Mouse (Mus musculus): ENCODE data around the gene Hs1bp3. TPM values are rescaled to one million over a fixed set of nuclear protein-coding genes. Genes with fewer than 3 reads are reported as not detected.
A peak's percentile ranks its signal among the peaks of the same experiment; 100 is the strongest.

Gene Hs1bp3
- polyA plus RNA-seq, 1 experiment from 2014 or later, result 11.5 TPM

DNA sequence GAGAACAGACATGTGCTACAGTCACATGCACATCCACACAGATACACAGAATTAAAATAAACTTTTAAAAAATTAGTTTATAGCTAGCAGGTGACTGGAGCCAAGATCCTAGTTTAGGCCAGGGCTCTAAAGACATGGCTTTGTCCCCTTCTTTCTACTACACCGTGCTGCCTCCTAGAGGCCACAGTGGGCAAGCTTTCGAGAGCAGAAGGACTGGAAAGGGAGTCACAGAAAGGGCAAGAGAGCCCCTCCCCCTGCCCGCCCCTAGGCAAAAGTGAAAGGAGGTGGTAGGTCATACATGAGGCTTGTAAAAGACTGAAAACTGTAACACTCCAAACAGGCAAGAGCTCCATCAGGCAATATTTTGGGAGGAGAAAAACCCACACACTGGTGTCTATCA, 25.3 kb upstream of the Hs1bp3 start:
- 0 out of 2 replicates have a peak, but pooled peaks cover 2% of the 10 kb centered on the region for H3K36me3 ChIP-seq (ENCODE audit: insufficient read depth)
- H3K4me1 ChIP-seq (ENCODE audit: insufficient read depth), result no peaks in the 10 kb centered on the region
- no peak overlapping the region for H3K4me3 ChIP-seq (ENCODE audit: low read depth, low read length)
- H3K9ac ChIP-seq, result no peak overlapping the region
- H3K9me3 ChIP-seq (ENCODE audit: low read depth, low read length), result no peaks in the 10 kb centered on the region
- peak; percentile 33 for TF ChIP-seq CTCF (IDR thresholded peaks at IDR 0.05; ENCODE audit: low read depth)
- WGBS, result 51% methylated on average over 3 of the region's 3 CpGs
- no peak overlapping the region for H3K4me2 ChIP-seq
- no peak for ATAC-seq (ENCODE audit: insufficient read depth)
- peak; percentile 25 for DNase-seq
- no peak overlapping the region for H3K27ac ChIP-seq (ENCODE audit: low read depth)
- no peaks in the 10 kb centered on the region for H3K27me3 ChIP-seq (ENCODE audit: insufficient read depth, low read length)

DNA sequence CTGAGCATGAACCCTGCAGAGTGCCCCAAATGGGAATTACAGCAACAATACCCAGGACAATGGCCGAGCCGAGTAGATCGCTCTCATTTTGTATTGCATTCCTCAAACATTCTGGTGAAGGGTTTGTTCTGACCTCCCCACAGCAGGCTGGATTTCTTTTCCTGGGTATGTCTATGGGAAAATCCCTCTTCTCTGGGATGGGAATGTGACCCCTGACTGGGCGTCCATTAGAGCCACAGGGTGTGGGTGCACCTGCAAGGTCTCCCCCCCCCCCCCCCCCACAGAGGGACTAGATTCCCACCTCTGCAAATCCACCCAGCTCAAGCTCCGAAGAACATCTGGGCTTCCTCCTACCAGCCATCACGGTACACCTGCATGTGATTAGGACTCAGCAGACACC, 24.1 kb upstream of the Hs1bp3 start:
- 0 out of 2 replicates have a peak, but pooled peaks cover 2% of the 10 kb centered on the region for H3K36me3 ChIP-seq (ENCODE audit: insufficient read depth)
- no peak for ATAC-seq (ENCODE audit: insufficient read depth)
- H3K4me3 ChIP-seq (ENCODE audit: low read depth, low read length), result no peak overlapping the region
- no peak for DNase-seq
- H3K4me2 ChIP-seq, result no peak overlapping the region
- 79% methylated on average over 6 of the region's 6 CpGs for WGBS
- H3K27ac ChIP-seq (ENCODE audit: low read depth), result no peak overlapping the region
- no peak for TF ChIP-seq CTCF (IDR thresholded peaks at IDR 0.05; ENCODE audit: low read depth)
- H3K27me3 ChIP-seq (ENCODE audit: insufficient read depth, low read length), result no peaks in the 10 kb centered on the region
- H3K9ac ChIP-seq, result no peak overlapping the region
- H3K4me1 ChIP-seq (ENCODE audit: insufficient read depth), result no peaks in the 10 kb centered on the region
- H3K9me3 ChIP-seq (ENCODE audit: low read depth, low read length), result no peaks in the 10 kb centered on the region

DNA sequence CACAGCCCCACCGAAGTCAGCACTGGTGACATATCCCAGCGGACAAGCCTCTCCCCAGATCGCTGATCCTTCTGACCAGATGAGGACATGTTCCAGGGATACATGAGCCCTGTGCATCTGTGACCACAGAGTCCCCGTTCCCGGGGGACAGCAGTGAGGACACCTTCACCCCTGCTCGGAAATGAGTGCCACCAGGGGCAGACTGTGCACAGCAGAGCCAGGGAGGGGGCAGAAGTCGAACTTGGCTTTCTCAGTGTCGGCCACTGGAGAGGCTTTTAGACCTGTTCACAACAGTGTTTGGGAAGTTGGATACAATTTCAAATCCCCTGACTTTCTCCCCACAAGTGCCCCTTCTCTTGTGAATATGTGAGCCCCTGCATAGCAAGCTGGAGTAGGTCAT, 23.7 kb upstream of the Hs1bp3 start:
- Histone ChIP-seq H3K4me2 (no peak overlapping the region), H3K4me1 (ENCODE audit: insufficient read depth) (no peaks in the 10 kb centered on the region), H3K27me3 (ENCODE audit: insufficient read depth, low read length) (no peaks in the 10 kb centered on the region), H3K9me3 (ENCODE audit: low read depth, low read length) (no peaks in the 10 kb centered on the region), H3K36me3 (ENCODE audit: insufficient read depth) (0 out of 2 replicates have a peak, but pooled peaks cover 2% of the 10 kb centered on the region), H3K9ac (no peak overlapping the region), H3K27ac (ENCODE audit: low read depth) (no peak overlapping the region), H3K4me3 (ENCODE audit: low read depth, low read length) (no peak overlapping the region)
- WGBS, result 86% methylated on average over 8 of the region's 8 CpGs
- ATAC-seq (ENCODE audit: insufficient read depth) (no peak), DNase-seq (no peak)
- no peak for TF ChIP-seq CTCF (IDR thresholded peaks at IDR 0.05; ENCODE audit: low read depth)

DNA sequence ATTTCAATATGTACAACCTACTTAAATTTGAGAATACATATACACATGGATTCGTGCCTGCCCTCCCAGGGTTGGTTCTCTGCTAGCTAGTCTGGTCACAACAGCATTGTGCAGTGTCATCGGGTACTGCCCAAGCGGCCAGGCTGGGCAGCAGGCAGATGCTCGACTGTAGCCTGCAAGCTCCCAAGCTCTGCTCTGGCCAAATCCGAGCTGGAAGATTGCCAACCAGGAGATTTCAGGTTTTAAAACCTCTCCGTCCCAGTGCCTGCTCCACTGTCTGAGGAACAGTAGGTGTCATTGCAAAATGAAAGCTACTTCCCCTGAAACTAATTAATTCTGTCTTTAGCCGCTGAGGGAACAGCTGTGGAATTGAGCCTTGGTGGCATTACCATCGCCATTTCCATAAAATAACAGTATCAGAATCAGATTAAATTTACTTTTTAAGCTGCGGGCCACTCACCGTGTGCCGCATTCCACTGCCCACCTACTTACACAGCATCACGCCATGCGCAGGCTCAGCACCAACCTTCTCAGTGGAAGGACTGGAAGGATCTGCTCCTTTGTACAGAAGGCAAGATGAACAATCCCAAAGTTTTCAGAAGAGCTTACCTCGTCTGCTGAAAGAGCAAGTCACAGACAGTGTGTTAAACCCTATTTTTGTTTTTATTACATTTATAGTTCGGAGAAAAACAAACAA, 21.9 kb upstream of the Hs1bp3 start:
- Histone ChIP-seq H3K27me3 (ENCODE audit: insufficient read depth, low read length) (peaks cover 8% of the 10 kb centered on the region; the same call in 1 of the 2 replicates), H3K4me2 (no peak overlapping the region), H3K9ac (no peak overlapping the region), H3K4me1 (ENCODE audit: insufficient read depth) (no peaks in the 10 kb centered on the region), H3K4me3 (ENCODE audit: low read depth, low read length) (no peak overlapping the region), H3K27ac (ENCODE audit: low read depth) (no peak overlapping the region), H3K9me3 (ENCODE audit: low read depth, low read length) (no peaks in the 10 kb centered on the region), H3K36me3 (ENCODE audit: insufficient read depth) (no peaks in the 10 kb centered on the region)
- no peak for ATAC-seq (ENCODE audit: insufficient read depth)
- TF ChIP-seq CTCF (IDR thresholded peaks at IDR 0.05; ENCODE audit: low read depth), result no peak
- WGBS, result 63% methylated on average over 15 of the region's 15 CpGs
- DNase-seq, result peak; percentile 21

DNA sequence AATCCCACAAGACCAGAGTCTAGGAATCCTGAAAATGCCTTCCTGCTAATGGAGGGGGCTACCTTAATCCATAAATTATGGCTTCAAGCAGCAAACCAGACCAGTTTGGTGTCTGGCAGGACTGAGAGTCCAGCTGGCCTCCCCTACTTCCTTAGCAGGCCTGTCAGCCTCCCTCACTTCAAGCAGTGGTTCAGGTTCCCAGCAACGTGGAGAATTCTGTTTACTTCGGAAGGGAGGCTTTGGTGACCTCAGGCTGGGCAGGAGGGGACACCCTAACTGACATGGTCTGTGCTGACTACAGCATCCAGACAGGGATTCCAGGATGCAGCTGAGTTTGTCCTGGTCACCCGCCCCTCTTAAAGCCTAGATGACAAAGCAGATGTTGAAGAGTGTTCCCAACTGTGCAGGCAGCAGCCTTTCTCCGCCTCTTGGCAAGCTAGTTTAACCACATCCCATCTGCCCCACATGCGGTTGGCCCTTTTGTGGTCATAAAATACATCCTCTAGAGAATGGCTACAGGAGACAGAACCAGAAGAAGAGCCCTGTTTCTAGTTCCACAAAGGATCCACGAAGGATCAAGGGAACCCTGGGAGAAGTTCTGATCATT, 17.8 kb upstream of the Hs1bp3 start:
- DNase-seq (peak; percentile 86), ATAC-seq (ENCODE audit: insufficient read depth) (peak; percentile 88)
- H3K36me3 ChIP-seq (ENCODE audit: insufficient read depth), result no peaks in the 10 kb centered on the region
- H3K27ac ChIP-seq (ENCODE audit: low read depth), result no peak overlapping the region
- 27% methylated on average over 6 of the region's 6 CpGs for WGBS
- no peak overlapping the region for H3K4me3 ChIP-seq (ENCODE audit: low read depth, low read length)
- TF ChIP-seq CTCF (IDR thresholded peaks at IDR 0.05; ENCODE audit: low read depth), result no peak
- no peak overlapping the region for H3K4me2 ChIP-seq
- H3K9ac ChIP-seq, result no peak overlapping the region
- no peaks in the 10 kb centered on the region for H3K9me3 ChIP-seq (ENCODE audit: low read depth, low read length)
- peaks cover 48% of the 10 kb centered on the region for H3K27me3 ChIP-seq (ENCODE audit: insufficient read depth, low read length)
- H3K4me1 ChIP-seq (ENCODE audit: insufficient read depth), result no peaks in the 10 kb centered on the region; the same call in 1 of the 2 replicates

DNA sequence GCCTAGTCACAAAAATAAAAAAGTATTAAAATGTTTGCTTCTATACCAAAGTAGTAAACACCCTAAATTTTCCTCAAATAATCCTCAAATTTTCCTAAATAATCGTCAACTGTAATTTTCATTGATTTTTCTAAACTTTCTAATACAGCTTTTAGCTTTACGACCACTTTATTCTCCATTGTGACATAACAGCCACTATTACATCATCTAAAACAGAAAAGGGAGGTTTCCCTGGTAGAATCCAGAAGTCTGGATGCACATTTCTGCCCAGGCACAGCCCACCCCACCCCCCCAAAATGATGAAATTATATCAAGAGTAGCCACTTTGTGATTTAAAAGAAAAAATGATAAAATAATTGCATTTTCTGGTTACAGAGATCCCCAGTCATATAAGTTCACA, 17.1 kb upstream of the Hs1bp3 start:
- Histone ChIP-seq H3K4me2 (no peak overlapping the region), H3K36me3 (ENCODE audit: insufficient read depth) (no peaks in the 10 kb centered on the region), H3K4me3 (ENCODE audit: low read depth, low read length) (no peak overlapping the region), H3K27ac (ENCODE audit: low read depth) (no peak overlapping the region), H3K9ac (no peak overlapping the region), H3K4me1 (ENCODE audit: insufficient read depth) (no peaks in the 10 kb centered on the region; the same call in 1 of the 2 replicates), H3K27me3 (ENCODE audit: insufficient read depth, low read length) (peaks cover 55% of the 10 kb centered on the region), H3K9me3 (ENCODE audit: low read depth, low read length) (no peaks in the 10 kb centered on the region)
- ATAC-seq (ENCODE audit: insufficient read depth) (no peak), DNase-seq (no peak)
- 79% methylated on average over 2 of the region's 2 CpGs for WGBS
- no peak for TF ChIP-seq CTCF (IDR thresholded peaks at IDR 0.05; ENCODE audit: low read depth)

DNA sequence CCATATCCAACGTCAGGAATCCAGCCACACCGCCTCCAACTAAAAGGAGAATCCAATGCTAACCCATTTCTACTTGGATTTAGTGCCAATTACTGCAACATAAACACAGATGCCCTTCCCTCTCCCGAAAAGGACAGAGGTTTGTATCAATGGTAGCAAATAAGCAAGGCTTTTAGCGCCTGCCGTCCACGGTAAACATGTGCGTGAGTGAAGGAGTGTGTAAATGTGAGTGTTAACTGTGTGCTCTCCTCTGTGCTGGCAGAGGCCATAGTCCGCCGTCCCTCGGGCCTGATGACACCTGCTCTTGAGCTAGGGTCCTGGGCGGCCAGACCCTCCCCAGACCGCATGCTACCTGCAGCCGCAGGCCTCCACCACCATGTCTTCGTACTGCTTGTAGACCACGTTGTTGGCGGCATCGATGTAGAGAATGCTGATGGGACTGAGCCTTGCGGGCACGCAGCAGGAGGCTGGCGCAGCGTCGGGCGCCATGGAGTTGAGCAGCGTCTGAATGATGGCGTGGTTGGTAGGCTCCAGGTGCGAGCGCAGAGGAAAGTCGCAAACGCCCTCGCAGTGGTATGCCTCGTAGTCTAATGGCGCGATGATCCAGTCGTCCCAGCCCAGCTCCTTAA, 15.5 kb upstream of the Hs1bp3 start:
- H3K9ac ChIP-seq, result no peak overlapping the region
- H3K4me3 ChIP-seq (ENCODE audit: low read depth, low read length), result peak overlapping the region; percentile 41
- H3K9me3 ChIP-seq (ENCODE audit: low read depth, low read length), result no peaks in the 10 kb centered on the region
- no peaks in the 10 kb centered on the region; the same call in 1 of the 2 replicates for H3K4me1 ChIP-seq (ENCODE audit: insufficient read depth)
- TF ChIP-seq CTCF (IDR thresholded peaks at IDR 0.05; ENCODE audit: low read depth), result no peak
- H3K4me2 ChIP-seq, result peak overlapping the region; percentile 64
- ATAC-seq (ENCODE audit: insufficient read depth), result no peak
- H3K36me3 ChIP-seq (ENCODE audit: insufficient read depth), result no peaks in the 10 kb centered on the region
- WGBS, result 7% methylated on average over 34 of the region's 34 CpGs
- H3K27me3 ChIP-seq (ENCODE audit: insufficient read depth, low read length), result peaks cover 70% of the 10 kb centered on the region
- no peak overlapping the region for H3K27ac ChIP-seq (ENCODE audit: low read depth)
- peak; percentile 16 for DNase-seq

Measured in lung, embryonic 14.5 days (tissue).